Mouse (Mus musculus) testis, adult 2 months (tissue): ENCODE results near the gene Herc2. TPM values are rescaled to one million over a fixed set of nuclear protein-coding genes. Genes with fewer than 3 reads are reported as not detected.

Experiments
- H3K27ac ChIP-seq: fragments of 200-500 bp; 2 replicates; pipeline ENCODE4 v1.5.1; 2012; ENCODE audit warnings: low read depth, low read length; ENCODE audit not compliant: control insufficient read depth, insufficient read depth
- H3K27me3 ChIP-seq: fragments of 200-500 bp; 2 replicates; pipeline ENCODE4 v1.6.1; 2012; ENCODE audit warnings: mild to moderate bottlenecking, low read length, moderate library complexity; ENCODE audit not compliant: control insufficient read depth, insufficient read depth
- H3K36me3 ChIP-seq: fragments of 200-500 bp; 2 replicates; pipeline ENCODE4 v1.6.1; 2012; ENCODE audit warnings: mild to moderate bottlenecking, low read length; ENCODE audit not compliant: control insufficient read depth, insufficient read depth
- H3K4me1 ChIP-seq: fragments of 200-500 bp; 2 replicates; pipeline ENCODE4 v1.6.1; 2012; ENCODE audit warnings: low read length; ENCODE audit not compliant: control insufficient read depth, insufficient read depth
- H3K4me3 ChIP-seq: fragments of 200-500 bp; 2 replicates; pipeline ENCODE4 v1.5.1; 2012; ENCODE audit warnings: low read depth, mild to moderate bottlenecking, low read length, moderate library complexity, mixed read lengths; ENCODE audit not compliant: control insufficient read depth
- CTCF ChIP-seq: fragments of 200-500 bp; IDR thresholded peaks from 2 replicates; pipeline ENCODE4 v1.5.1; 2012; ENCODE audit warnings: low read depth, mild to moderate bottlenecking, inconsistent platforms, low read length, moderate library complexity; ENCODE audit not compliant: control insufficient read depth, insufficient read depth, insufficient replicate concordance
- POLR2A ChIP-seq: fragments of 200-500 bp; IDR thresholded peaks from 2 replicates; pipeline ENCODE4 v1.6.1; 2012; ENCODE audit warnings: low read depth, mild to moderate bottlenecking, inconsistent platforms, low read length, moderate library complexity; ENCODE audit not compliant: control insufficient read depth
- polyA plus RNA-seq: library from polyadenylated mRNA; depleted of rRNA; stranded (reverse); fragments of >200 nt; gene quantifications from 2 replicates; pipeline ENCODE4 v1.2.3, GENCODE M21; 2012

The Herc2 gene
- polyA plus RNA-seq, 1 experiment, result 25.6 TPM

- Histone ChIP-seq H3K36me3 (no peaks in the 10 kb centered on the region), H3K4me3 (no peak overlapping the region), H3K27ac (no peak overlapping the region), H3K4me1 (no peaks in the 10 kb centered on the region; the same call in 1 of the 2 replicates), H3K27me3 (no peaks in the 10 kb centered on the region)
- TF ChIP-seq CTCF, result no peak
- TF ChIP-seq POLR2A, result no peak
Measured at GRCm38 (mm10) chr7:56044267-56044629, 5.7 kb upstream of the Herc2 start.

- Histone ChIP-seq H3K27ac (no peak overlapping the region), H3K27me3 (no peaks in the 10 kb centered on the region), H3K4me1 (no peaks in the 10 kb centered on the region; the same call in 1 of the 2 replicates), H3K36me3 (no peaks in the 10 kb centered on the region), H3K4me3 (no peak overlapping the region)
- TF ChIP-seq POLR2A, result no peak
- TF ChIP-seq CTCF, result no peak
Measured at GRCm38 (mm10) chr7:56047178-56047577, 2.8 kb upstream of the Herc2 start.

GRCm38 (mm10) chr7:56050487-56050911, 503 bp downstream of the Herc2 start:
- Histone ChIP-seq H3K27ac (peak overlapping the region; percentile 64), H3K27me3 (no peaks in the 10 kb centered on the region)

GRCm38 (mm10) chr7:56052996-56053395, 3.0 kb downstream of the Herc2 start:
- no peak for TF ChIP-seq POLR2A
- TF ChIP-seq CTCF, result no peak
- peaks cover 2% of the 10 kb centered on the region for H3K36me3 ChIP-seq
- H3K27ac ChIP-seq, result no peak overlapping the region

More at GRCm38 (mm10) chr7:56050487-56050911, 503 bp downstream of the Herc2 start:
- peaks cover 2% of the 10 kb centered on the region; the same call in 1 of the 2 replicates for H3K4me1 ChIP-seq
- peaks cover 2% of the 10 kb centered on the region for H3K36me3 ChIP-seq
- H3K4me3 ChIP-seq, result peak overlapping the region; percentile 93
- TF ChIP-seq CTCF (no peak), POLR2A (no peak)

GRCm38 (mm10) chr7:56055338-56055737, 5.3 kb downstream of the Herc2 start:
- H3K27ac ChIP-seq, result no peak overlapping the region
- peaks cover 2% of the 10 kb centered on the region for H3K36me3 ChIP-seq
- H3K4me3 ChIP-seq, result no peak overlapping the region
- H3K4me1 ChIP-seq, result peaks cover 2% of the 10 kb centered on the region; the same call in 1 of the 2 replicates
- TF ChIP-seq POLR2A (no peak), CTCF (no peak)
- H3K27me3 ChIP-seq, result no peaks in the 10 kb centered on the region

More at GRCm38 (mm10) chr7:56052996-56053395, 3.0 kb downstream of the Herc2 start:
- no peaks in the 10 kb centered on the region for H3K27me3 ChIP-seq
- H3K4me3 ChIP-seq, result no peak overlapping the region
- H3K4me1 ChIP-seq, result peaks cover 2% of the 10 kb centered on the region; the same call in 1 of the 2 replicates

GRCm38 (mm10) chr7:56064876-56065275, 14.9 kb downstream of the Herc2 start:
- Histone ChIP-seq H3K36me3 (no peaks in the 10 kb centered on the region), H3K4me3 (no peak overlapping the region), H3K27ac (no peak overlapping the region), H3K27me3 (no peaks in the 10 kb centered on the region), H3K4me1 (no peaks in the 10 kb centered on the region)
- TF ChIP-seq POLR2A, result no peak
- TF ChIP-seq CTCF, result no peak

GRCm38 (mm10) chr7:56066136-56066535, 16.1 kb downstream of the Herc2 start:
- TF ChIP-seq POLR2A (no peak), CTCF (no peak)

GRCm38 (mm10) chr7:56066634-56067033, 16.6 kb downstream of the Herc2 start:
- Histone ChIP-seq H3K27me3 (no peaks in the 10 kb centered on the region), H3K4me1 (no peaks in the 10 kb centered on the region), H3K4me3 (no peak overlapping the region), H3K36me3 (no peaks in the 10 kb centered on the region), H3K27ac (no peak overlapping the region)
- TF ChIP-seq POLR2A (no peak), CTCF (no peak)

More at GRCm38 (mm10) chr7:56066136-56066535, 16.1 kb downstream of the Herc2 start:
- Histone ChIP-seq H3K27me3 (no peaks in the 10 kb centered on the region), H3K4me3 (no peak overlapping the region), H3K27ac (no peak overlapping the region), H3K4me1 (no peaks in the 10 kb centered on the region), H3K36me3 (no peaks in the 10 kb centered on the region)
